Mouse (Mus musculus) stomach, postnatal 0 days (tissue): ENCODE measurements around the gene Cd19.

Source experiments
- CTCF ChIP-seq: IDR thresholded peaks from 2 replicates; pipeline ENCODE4 v1.5.1; 2016; ENCODE audit warnings: antibody characterized with exemption, low read depth, mild to moderate bottlenecking, moderate library complexity
- EP300 ChIP-seq: optimal IDR thresholded peaks from 2 replicates; pipeline ENCODE3; 2016; ENCODE audit warnings: antibody characterized with exemption

- TF ChIP-seq CTCF (no peak), EP300 (no peak)
Observed at GRCm38 (mm10) chr7:126463004-126463403, 48.3 kb upstream of the Cd19 start, which contains the start of gene Atp2a1.
